Mouse (Mus musculus): ENCODE results near the gene Spata2l. TPM values are rescaled to one million over a fixed set of nuclear protein-coding genes. Genes with fewer than 3 reads are reported as not detected.
A peak's percentile ranks its signal among the peaks of the same experiment; 100 is the strongest.
"Not testable (repeated sequence)": the region's sequence is repeated elsewhere in the genome, so short reads cannot be mapped to it uniquely, and the experiment has no call there.

Spata2l gene
- polyA plus RNA-seq, 1 experiment = 2.8 TPM

- H3K27ac ChIP-seq (ENCODE audit: control insufficient read depth, insufficient read depth, low read depth, low read length, poor library complexity) = no peak overlapping the region
- no peak overlapping the region for H3K4me3 ChIP-seq (replicated peaks; ENCODE audit: control insufficient read depth, low read depth, low read length)
- TF ChIP-seq POLR2A (IDR thresholded peaks at IDR 0.05; ENCODE audit: borderline replicate concordance, control insufficient read depth, low read depth, low read length) = no peak
- no peak for TF ChIP-seq CTCF (IDR thresholded peaks at IDR 0.05; ENCODE audit: control insufficient read depth, insufficient read depth, low read length)
- WGBS = 80% methylated on average over 7 of the region's 7 CpGs
- H3K4me1 ChIP-seq (ENCODE audit: control insufficient read depth, insufficient read depth, low read length) = no peaks in the 10 kb centered on the region
Observed at GRCm38 (mm10) chr8:123242107-123242923, 6.3 kb upstream of the Spata2l start.

GRCm38 (mm10) chr8:123239398-123239797, 3.4 kb upstream of the Spata2l start:
- WGBS = 83% methylated on average over 10 of the region's 10 CpGs
- no peak overlapping the region for H3K4me3 ChIP-seq (replicated peaks; ENCODE audit: control insufficient read depth, low read depth, low read length)
- TF ChIP-seq POLR2A (IDR thresholded peaks at IDR 0.05; ENCODE audit: borderline replicate concordance, control insufficient read depth, low read depth, low read length) (no peak), CTCF (IDR thresholded peaks at IDR 0.05; ENCODE audit: control insufficient read depth, insufficient read depth, low read length) (no peak)
- no peak overlapping the region for H3K27ac ChIP-seq (ENCODE audit: control insufficient read depth, insufficient read depth, low read depth, low read length, poor library complexity)
- peaks cover 2% of the 10 kb centered on the region; the same call in 1 of the 2 replicates for H3K4me1 ChIP-seq (ENCODE audit: control insufficient read depth, insufficient read depth, low read length)

GRCm38 (mm10) chr8:123234918-123235519, 1.0 kb downstream of the Spata2l start:
- TF ChIP-seq POLR2A (IDR thresholded peaks at IDR 0.05; ENCODE audit: borderline replicate concordance, control insufficient read depth, low read depth, low read length) = no peak
- no peak for TF ChIP-seq CTCF (IDR thresholded peaks at IDR 0.05; ENCODE audit: control insufficient read depth, insufficient read depth, low read length)
- H3K4me1 ChIP-seq (ENCODE audit: control insufficient read depth, insufficient read depth, low read length) = peaks cover 2% of the 10 kb centered on the region; the same call in 1 of the 2 replicates
- WGBS = 35% methylated on average over 13 of the region's 13 CpGs
- H3K27ac ChIP-seq (ENCODE audit: control insufficient read depth, insufficient read depth, low read depth, low read length, poor library complexity) = no peak overlapping the region
- H3K4me3 ChIP-seq (replicated peaks; ENCODE audit: control insufficient read depth, low read depth, low read length) = peak overlapping the region; percentile 86

GRCm38 (mm10) chr8:123233760-123234159, 2.3 kb downstream of the Spata2l start:
- no peak for TF ChIP-seq CTCF (IDR thresholded peaks at IDR 0.05; ENCODE audit: control insufficient read depth, insufficient read depth, low read length)
- TF ChIP-seq POLR2A (IDR thresholded peaks at IDR 0.05; ENCODE audit: borderline replicate concordance, control insufficient read depth, low read depth, low read length) = no peak

GRCm38 (mm10) chr8:123233300-123233699, 2.7 kb downstream of the Spata2l start:
- no peak overlapping the region for H3K27ac ChIP-seq (ENCODE audit: control insufficient read depth, insufficient read depth, low read depth, low read length, poor library complexity)
- H3K4me3 ChIP-seq (replicated peaks; ENCODE audit: control insufficient read depth, low read depth, low read length) = no peak overlapping the region
- TF ChIP-seq CTCF (IDR thresholded peaks at IDR 0.05; ENCODE audit: control insufficient read depth, insufficient read depth, low read length) = no peak
- no peak for TF ChIP-seq POLR2A (IDR thresholded peaks at IDR 0.05; ENCODE audit: borderline replicate concordance, control insufficient read depth, low read depth, low read length)
- H3K4me1 ChIP-seq (ENCODE audit: control insufficient read depth, insufficient read depth, low read length) = peaks cover 2% of the 10 kb centered on the region; the same call in 1 of the 2 replicates
- 79% methylated on average over 13 of the region's 13 CpGs for WGBS

More at GRCm38 (mm10) chr8:123233760-123234159, 2.3 kb downstream of the Spata2l start:
- H3K27ac ChIP-seq (ENCODE audit: control insufficient read depth, insufficient read depth, low read depth, low read length, poor library complexity) = no peak overlapping the region
- H3K4me3 ChIP-seq (replicated peaks; ENCODE audit: control insufficient read depth, low read depth, low read length) = no peak overlapping the region
- H3K4me1 ChIP-seq (ENCODE audit: control insufficient read depth, insufficient read depth, low read length) = peaks cover 2% of the 10 kb centered on the region; the same call in 1 of the 2 replicates
- WGBS = 83% methylated on average over 11 of the region's 11 CpGs

GRCm38 (mm10) chr8:123232553-123232952, 3.5 kb downstream of the Spata2l start:
- TF ChIP-seq CTCF (IDR thresholded peaks at IDR 0.05; ENCODE audit: control insufficient read depth, insufficient read depth, low read length) (no peak), POLR2A (IDR thresholded peaks at IDR 0.05; ENCODE audit: borderline replicate concordance, control insufficient read depth, low read depth, low read length) (no peak)
- 65% methylated on average over 7 of the region's 7 CpGs for WGBS
- Histone ChIP-seq H3K4me3 (replicated peaks; ENCODE audit: control insufficient read depth, low read depth, low read length) (no peak overlapping the region), H3K27ac (ENCODE audit: control insufficient read depth, insufficient read depth, low read depth, low read length, poor library complexity) (no peak overlapping the region), H3K4me1 (ENCODE audit: control insufficient read depth, insufficient read depth, low read length) (peaks cover 2% of the 10 kb centered on the region; the same call in 1 of the 2 replicates)

GRCm38 (mm10) chr8:123231742-123232141, 4.3 kb downstream of the Spata2l start:
- Histone ChIP-seq H3K4me1 (ENCODE audit: control insufficient read depth, insufficient read depth, low read length) (peaks cover 2% of the 10 kb centered on the region; the same call in 1 of the 2 replicates), H3K4me3 (replicated peaks; ENCODE audit: control insufficient read depth, low read depth, low read length) (no peak overlapping the region), H3K27ac (ENCODE audit: control insufficient read depth, insufficient read depth, low read depth, low read length, poor library complexity) (no peak overlapping the region)
- 75% methylated on average over 5 of the region's 5 CpGs for WGBS
- TF ChIP-seq POLR2A (IDR thresholded peaks at IDR 0.05; ENCODE audit: borderline replicate concordance, control insufficient read depth, low read depth, low read length) (no peak), CTCF (IDR thresholded peaks at IDR 0.05; ENCODE audit: control insufficient read depth, insufficient read depth, low read length) (no peak)

GRCm38 (mm10) chr8:123230326-123230725, 5.7 kb downstream of the Spata2l start:
- H3K4me3 ChIP-seq (replicated peaks; ENCODE audit: control insufficient read depth, low read depth, low read length); H3K27ac ChIP-seq (ENCODE audit: control insufficient read depth, insufficient read depth, low read depth, low read length, poor library complexity); H3K4me1 ChIP-seq (ENCODE audit: control insufficient read depth, insufficient read depth, low read length): not testable (repeated sequence)
- WGBS = 75% methylated on average over 11 of the region's 11 CpGs

All from bone marrow, adult 2 months (tissue).